Mouse (Mus musculus) intestine, postnatal 0 days (tissue): ENCODE measurements at regions not wholly inside any gene's neighbourhood (a gene's known extent, or its start where the extent isn't known, plus 50 kb on each side); places are given as distances from the start of the nearest gene placed in this dataset.

ENCODE experiments used
- ATAC-seq: fragments of 200-750 bp; cut with Nextera tagmentation; 2 replicates; pipeline ENCODE4 v1.8.0; 2017; ENCODE audit warnings: mild to moderate bottlenecking, moderate TSS enrichment, moderate library complexity
- H3K27ac ChIP-seq: fragments of 300-500 bp; sonication (generic); 2 replicates; pipeline ENCODE4 v1.5.1; 2014; ENCODE audit warnings: mild to moderate bottlenecking, low read depth, low read length, moderate library complexity
- H3K27me3 ChIP-seq: fragments of 300-500 bp; sonication (generic); replicated peaks from 2 replicates; pipeline ENCODE4 v1.6.1; 2014; ENCODE audit warnings: low read length, mixed read lengths; ENCODE audit not compliant: control insufficient read depth, insufficient read depth
- H3K36me3 ChIP-seq: fragments of 300-500 bp; sonication (generic); 2 replicates; pipeline ENCODE4 v1.6.1; 2014; ENCODE audit warnings: mild to moderate bottlenecking, moderate library complexity; ENCODE audit not compliant: control insufficient read depth, insufficient read depth
- H3K4me1 ChIP-seq: fragments of 300-500 bp; sonication (generic); replicated peaks from 2 replicates; pipeline ENCODE4 v1.6.1; 2014; ENCODE audit warnings: antibody characterized with exemption, low read length, mixed read lengths; ENCODE audit not compliant: control insufficient read depth, insufficient read depth
- H3K4me2 ChIP-seq: fragments of 300-500 bp; sonication (generic); replicated peaks from 2 replicates; pipeline ENCODE4 v1.6.1; 2014; ENCODE audit warnings: low read depth, mild to moderate bottlenecking, moderate library complexity
- H3K4me3 ChIP-seq: fragments of 300-500 bp; sonication (generic); 2 replicates; pipeline ENCODE4 v1.5.1; 2014; ENCODE audit warnings: low read depth, low read length
- H3K9ac ChIP-seq: fragments of 300-500 bp; sonication (generic); 2 replicates; pipeline ENCODE4 v1.6.1; 2014; ENCODE audit warnings: mild to moderate bottlenecking, low read depth, low read length
- H3K9me3 ChIP-seq: fragments of 300-500 bp; sonication (generic); 2 replicates; pipeline ENCODE4 v1.6.1; 2016; ENCODE audit warnings: mixed run types; ENCODE audit not compliant: control insufficient read depth
- CTCF ChIP-seq: sonication (generic); IDR thresholded peaks from 2 replicates; pipeline ENCODE4 v1.5.1; 2016; ENCODE audit warnings: low read depth, mild to moderate bottlenecking, control low read depth, antibody characterized with exemption, moderate library complexity
- whole genome bisulfite sequencing: fragments of 180-500 bp; shearing (Covaris S2); extraction: QIAGEN DNeasy Blood & Tissue Kit; methylation state at CpG from one replicate; pipeline ENCODE4 v1.1.7; 2014; 5-methylcytosine and 5-hydroxymethylcytosine counted together

DNA sequence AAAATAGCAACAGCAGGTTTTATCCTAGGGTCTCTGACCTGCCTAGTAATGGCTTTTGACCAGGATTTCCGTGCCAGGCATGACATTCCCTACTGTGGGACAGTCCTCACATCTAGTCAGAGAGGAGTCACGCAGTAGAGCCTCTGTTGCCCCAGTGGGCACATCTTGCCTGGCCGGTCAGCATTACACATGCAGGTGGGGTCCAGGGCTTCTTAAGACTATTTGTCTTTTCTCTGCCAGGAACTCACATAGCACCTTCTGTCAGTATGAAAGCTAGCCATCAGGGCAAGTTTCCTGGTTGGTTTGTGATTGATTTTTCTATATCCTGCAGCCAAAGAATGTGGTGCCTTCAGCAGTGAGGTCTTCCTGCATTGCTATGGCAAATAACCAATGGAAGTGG is 155.0 kb downstream of the Pten start:
- Histone ChIP-seq H3K4me1 (no peaks in the 10 kb centered on the region), H3K4me3 (no peak overlapping the region), H3K27me3 (no peaks in the 10 kb centered on the region), H3K9ac (no peak overlapping the region), H3K4me2 (no peak overlapping the region), H3K36me3 (no peaks in the 10 kb centered on the region), H3K27ac (no peak overlapping the region), H3K9me3 (no peaks in the 10 kb centered on the region)
- ATAC-seq: no peak
- no peak for TF ChIP-seq CTCF
- WGBS: 91% methylated on average over 3 of the region's 3 CpGs

- WGBS: 55% methylated on average over 8 of the region's 8 CpGs
- no peak overlapping the region for H3K4me2 ChIP-seq
- H3K36me3 ChIP-seq: no peaks in the 10 kb centered on the region
- no peak overlapping the region for H3K4me3 ChIP-seq
- H3K4me1 ChIP-seq: no peaks in the 10 kb centered on the region
- H3K27me3 ChIP-seq: no peaks in the 10 kb centered on the region
- H3K9me3 ChIP-seq: no peaks in the 10 kb centered on the region
- H3K27ac ChIP-seq: no peak overlapping the region
- no peak overlapping the region for H3K9ac ChIP-seq
- peak; percentile 31 for ATAC-seq
- no peak for TF ChIP-seq CTCF
Observed at GRCm38 (mm10) chr19:32916507-32917280, 159.4 kb downstream of the Pten start.

DNA sequence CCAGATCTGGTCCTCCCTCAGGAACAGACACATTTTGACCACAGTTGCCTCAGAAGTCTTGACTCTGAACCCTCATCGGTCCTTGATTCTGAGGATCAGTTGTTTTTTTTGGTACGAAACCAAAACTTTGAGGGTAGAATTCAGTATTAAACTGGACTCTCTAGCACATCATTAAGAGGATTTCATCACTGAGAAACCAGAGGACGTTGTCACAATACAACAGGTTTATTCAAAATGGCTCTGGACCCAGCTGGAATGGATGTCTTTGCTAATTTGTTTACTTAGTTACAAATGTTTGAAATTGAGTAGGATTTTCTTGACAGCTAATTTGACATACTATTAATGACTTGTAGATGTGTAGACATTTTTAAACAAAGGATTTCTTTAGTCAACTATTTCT is 163.7 kb downstream of the Pten start:
- Histone ChIP-seq H3K4me3 (no peak overlapping the region), H3K4me2 (no peak overlapping the region), H3K27ac (no peak overlapping the region), H3K9ac (no peak overlapping the region), H3K9me3 (no peaks in the 10 kb centered on the region), H3K4me1 (no peaks in the 10 kb centered on the region), H3K36me3 (no peaks in the 10 kb centered on the region), H3K27me3 (no peaks in the 10 kb centered on the region)
- whole genome bisulfite sequencing: 80% methylated on average over 3 of the region's 3 CpGs
- no peak for ATAC-seq
- no peak for TF ChIP-seq CTCF

GRCm38 (mm10) chr19:32923911-32924310 is 166.6 kb downstream of the Pten start:
- no peaks in the 10 kb centered on the region for H3K27me3 ChIP-seq
- WGBS: 86% methylated on average over 3 of the region's 3 CpGs
- H3K4me2 ChIP-seq: no peak overlapping the region

DNA sequence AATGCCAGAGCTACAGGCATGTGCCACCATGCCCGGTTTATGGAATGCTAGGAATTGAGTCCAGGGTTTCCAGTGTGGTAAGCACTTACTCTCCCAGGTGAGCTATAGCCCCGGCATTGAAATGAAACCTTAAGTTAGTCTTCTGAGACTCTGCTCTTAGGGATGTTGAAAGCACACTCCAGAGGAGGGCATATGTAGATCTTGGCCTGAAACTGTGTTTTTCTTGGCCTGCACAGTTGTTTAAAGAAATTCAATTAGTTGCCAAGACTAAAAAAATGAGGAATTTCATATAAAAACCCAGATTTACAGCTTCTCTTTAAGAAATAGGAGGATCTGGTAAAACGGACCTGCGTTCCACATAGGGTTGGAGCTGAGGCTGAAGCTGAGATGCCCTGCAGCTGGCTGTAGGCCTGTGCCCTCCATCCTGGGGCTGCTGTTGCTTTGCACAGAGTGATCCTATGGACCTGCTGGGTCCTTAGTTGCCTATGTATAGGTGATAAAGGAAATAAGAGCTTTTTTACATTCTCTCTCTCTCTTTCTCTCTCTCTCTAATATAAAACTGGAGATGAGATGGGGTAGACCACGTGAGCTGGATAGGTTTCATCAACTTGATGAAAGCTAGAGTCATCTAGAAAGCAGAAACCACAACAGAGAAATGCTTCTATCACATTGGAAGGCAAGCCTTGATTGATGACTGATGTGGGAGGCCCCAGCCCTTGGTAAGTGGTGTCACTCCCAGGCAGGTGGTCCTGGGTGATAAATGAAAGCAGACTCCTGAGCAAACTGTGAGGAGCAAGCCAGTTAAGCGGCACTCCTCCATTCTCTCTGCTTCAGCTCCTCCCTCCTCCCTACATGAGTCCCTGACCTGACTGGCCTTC is 168.6 kb downstream of the Pten start:
- Histone ChIP-seq H3K4me2 (no peak overlapping the region), H3K27me3 (no peaks in the 10 kb centered on the region), H3K36me3 (no peaks in the 10 kb centered on the region), H3K9ac (no peak overlapping the region), H3K4me3 (no peak overlapping the region), H3K27ac (no peak overlapping the region), H3K9me3 (no peaks in the 10 kb centered on the region), H3K4me1 (no peaks in the 10 kb centered on the region)
- ATAC-seq: no peak
- TF ChIP-seq CTCF: no peak
- 64% methylated on average over 6 of the region's 6 CpGs for WGBS

More at GRCm38 (mm10) chr19:32923911-32924310, 166.6 kb downstream of the Pten start:
- no peaks in the 10 kb centered on the region for H3K4me1 ChIP-seq
- H3K27ac ChIP-seq: no peak overlapping the region
- no peaks in the 10 kb centered on the region for H3K36me3 ChIP-seq
- no peak for ATAC-seq
- no peak overlapping the region for H3K9ac ChIP-seq
- no peak overlapping the region for H3K4me3 ChIP-seq
- H3K9me3 ChIP-seq: no peaks in the 10 kb centered on the region
- no peak for TF ChIP-seq CTCF

- Histone ChIP-seq H3K9me3 (no peaks in the 10 kb centered on the region), H3K36me3 (no peaks in the 10 kb centered on the region), H3K9ac (no peak overlapping the region), H3K27me3 (no peaks in the 10 kb centered on the region), H3K27ac (no peak overlapping the region), H3K4me3 (no peak overlapping the region), H3K4me1 (no peaks in the 10 kb centered on the region), H3K4me2 (no peak overlapping the region)
- 73% methylated on average over 4 of the region's 4 CpGs for WGBS
- no peak for TF ChIP-seq CTCF
- ATAC-seq: no peak
Observed at GRCm38 (mm10) chr19:32926571-32926970, 169.3 kb downstream of the Pten start.
